Mouse (Mus musculus) intestine, embryonic 14.5 days (tissue): ENCODE data around the gene Plppr1. TPM values are rescaled to one million over a fixed set of nuclear protein-coding genes. Genes with fewer than 3 reads are reported as not detected.
A peak's percentile ranks its signal among the peaks of the same experiment; 100 is the strongest.

Experiments
- ATAC-seq: fragments of 200-750 bp; cut with Nextera tagmentation; replicated peaks from 2 replicates; pipeline ENCODE4 v1.8.0; 2017; ENCODE audit warnings: low read depth, moderate number of reproducible peaks, moderate TSS enrichment, moderate library complexity; ENCODE audit not compliant: low FRiP score, low TSS enrichment
- DNase-seq: peaks from one replicate; pipeline ENCODE4 v3.0.0-alpha.2; 2018; ENCODE audit warnings: low spot score
- H3K27ac ChIP-seq: fragments of 300-500 bp; sonication (generic); 2 replicates; pipeline ENCODE4 v1.5.1; 2014; ENCODE audit warnings: low read depth, mild to moderate bottlenecking, control low read depth
- H3K27me3 ChIP-seq: fragments of 300-500 bp; sonication (generic); replicated peaks from 2 replicates; pipeline ENCODE4 v1.6.1; 2014; ENCODE audit warnings: low read length, control low read depth; ENCODE audit not compliant: control insufficient read depth, insufficient read depth
- H3K36me3 ChIP-seq: fragments of 300-500 bp; sonication (generic); 2 replicates; pipeline ENCODE4 v1.6.1; 2014; ENCODE audit warnings: low read length, control low read depth; ENCODE audit not compliant: control insufficient read depth, insufficient read depth
- H3K4me1 ChIP-seq: fragments of 300-500 bp; sonication (generic); replicated peaks from 2 replicates; pipeline ENCODE4 v1.6.1; 2014; ENCODE audit warnings: low read length, control low read depth, mixed read lengths; ENCODE audit not compliant: control insufficient read depth, insufficient read depth
- H3K4me2 ChIP-seq: fragments of 300-500 bp; sonication (generic); 2 replicates; pipeline ENCODE4 v1.6.1; 2014; ENCODE audit warnings: low read length
- H3K4me3 ChIP-seq: fragments of 300-500 bp; sonication (generic); 2 replicates; pipeline ENCODE4 v1.5.1; 2014; ENCODE audit warnings: low read depth, low read length, control low read depth, mixed read lengths
- H3K9ac ChIP-seq: fragments of 300-500 bp; sonication (generic); 2 replicates; pipeline ENCODE4 v1.6.1; 2014; ENCODE audit warnings: mild to moderate bottlenecking, low read length
- H3K9me3 ChIP-seq: fragments of 300-500 bp; sonication (generic); 2 replicates; pipeline ENCODE4 v1.6.1; 2016; ENCODE audit warnings: low read length, control low read depth; ENCODE audit not compliant: control insufficient read depth
- WGBS: fragments of 180-500 bp; shearing (Covaris S2); extraction: QIAGEN DNeasy Blood & Tissue Kit; methylation state at CpG from one replicate; pipeline ENCODE4 v1.1.7; 2014; 5-methylcytosine and 5-hydroxymethylcytosine counted together
- polyA plus RNA-seq: library from polyadenylated mRNA; unstranded; fragments of >200 nt; fragmentation: Nextera tagmentation; extraction: Ambion mirVana; gene quantifications from 2 replicates; pipeline ENCODE4 v1.2.1, GENCODE M21; 2014

Gene Plppr1
- 1.3 and 2.3 TPM in 2 replicates for polyA plus RNA-seq

DNA sequence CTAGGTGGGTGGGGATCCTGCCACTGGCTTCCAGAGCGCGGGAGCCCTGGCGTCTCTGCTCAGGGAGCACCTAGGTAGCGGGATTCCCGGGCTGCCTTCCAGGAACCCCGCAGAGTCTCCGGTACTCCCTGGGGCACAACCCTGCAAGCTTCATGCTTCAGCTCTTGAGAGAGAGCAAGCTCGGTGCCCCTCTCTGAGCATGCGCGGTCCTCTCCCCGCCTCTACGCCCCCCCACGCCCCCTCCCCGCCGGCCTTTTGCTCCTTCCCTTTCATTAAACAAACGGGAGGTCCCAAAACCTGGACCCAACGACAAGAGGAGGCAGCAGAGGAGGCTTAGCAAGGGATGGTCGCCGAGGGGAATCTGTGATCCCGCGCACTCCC is at the start of gene Plppr1:
TSS of gene Plppr1 (plus strand) at position 253 of the 381 bp plus-strand sequence.
- no peak within 1 kb of the TSS for H3K27ac ChIP-seq
- peak within 1 kb of the TSS; percentile 99 for H3K4me2 ChIP-seq
- H3K9me3 ChIP-seq: no peaks in the 10 kb centered on the region
- 0 out of 2 replicates have a peak, but pooled peaks cover 8% of the 10 kb centered on the region for H3K27me3 ChIP-seq
- peaks cover 8% of the 10 kb centered on the region; the same call in 1 of the 2 replicates for H3K4me1 ChIP-seq
- H3K4me3 ChIP-seq: peak within 1 kb of the TSS; percentile 60
- DNase-seq (peak; percentile 88), ATAC-seq (peak; percentile 87)
- peak within 1 kb of the TSS; percentile 45 for H3K9ac ChIP-seq
- under 1% methylated on average over 20 of the region's 21 CpGs for WGBS
- no peaks in the 10 kb centered on the region for H3K36me3 ChIP-seq

DNA sequence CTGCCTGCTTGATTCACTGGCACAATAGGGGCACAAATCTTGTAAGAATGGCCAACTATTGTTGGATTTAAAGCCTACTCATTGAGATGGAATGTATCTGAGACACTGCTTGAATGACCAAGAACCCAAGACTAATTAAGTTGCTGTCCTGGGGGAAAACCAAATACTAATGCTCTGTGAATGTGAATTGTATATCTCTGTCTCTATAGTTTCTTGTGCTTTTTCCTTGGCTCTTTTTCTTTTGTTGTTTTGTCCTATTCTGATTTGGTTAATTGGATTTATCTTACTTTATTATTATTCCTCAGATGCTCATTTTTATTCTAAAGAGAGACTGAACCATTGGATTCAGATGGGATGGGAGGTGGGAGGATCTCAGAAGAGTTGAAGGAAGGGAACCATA is 42.4 kb upstream of the Plppr1 start:
- Histone ChIP-seq H3K4me2 (no peak overlapping the region), H3K9me3 (no peaks in the 10 kb centered on the region), H3K27ac (no peak overlapping the region), H3K4me3 (no peak overlapping the region), H3K36me3 (no peaks in the 10 kb centered on the region), H3K9ac (no peak overlapping the region), H3K27me3 (no peaks in the 10 kb centered on the region), H3K4me1 (no peaks in the 10 kb centered on the region)
- ATAC-seq (no peak), DNase-seq (no peak)

DNA sequence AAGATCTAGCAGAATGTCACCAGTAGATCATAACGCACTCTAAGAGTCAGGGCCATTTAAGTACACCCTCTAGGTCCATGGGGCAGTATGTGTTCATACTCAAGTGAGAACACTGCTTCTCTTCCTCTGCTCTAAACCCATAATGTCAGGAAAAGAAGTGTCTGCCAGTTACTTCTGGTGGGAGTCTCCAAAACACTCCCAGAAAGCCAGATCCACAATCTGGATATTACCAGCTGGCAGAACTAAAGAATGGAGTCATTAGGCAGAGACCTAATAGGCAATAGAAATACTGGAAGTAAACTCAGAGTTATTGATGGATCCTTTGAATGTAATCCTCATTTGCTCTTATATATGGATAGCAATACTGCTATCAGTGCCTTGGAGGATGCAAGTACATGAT is 35.9 kb upstream of the Plppr1 start:
- WGBS: 93% methylated on average over 1 of the region's 1 CpGs

DNA sequence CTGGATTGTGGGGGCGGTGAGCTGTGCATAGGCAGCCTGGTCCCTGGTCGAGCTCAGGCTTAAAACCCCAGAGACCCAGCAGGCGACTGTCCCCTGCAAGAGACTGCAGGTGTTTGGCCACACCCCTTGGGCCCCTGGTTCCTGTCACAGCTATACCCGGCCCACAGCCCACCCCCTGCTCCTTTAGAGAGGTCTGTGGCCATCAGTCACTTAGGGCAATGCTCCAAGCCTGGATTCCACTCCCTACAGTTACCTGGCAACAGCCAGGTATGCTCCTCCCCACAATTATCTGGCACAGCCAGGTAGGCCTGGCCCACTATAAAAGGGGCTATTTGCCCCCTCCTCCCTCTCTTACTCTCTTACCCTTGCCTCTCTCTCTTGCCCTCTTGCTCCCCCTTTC is 20.8 kb upstream of the Plppr1 start:
- Histone ChIP-seq H3K36me3 (no peaks in the 10 kb centered on the region), H3K4me1 (no peaks in the 10 kb centered on the region), H3K9ac (no peak overlapping the region), H3K27ac (no peak overlapping the region), H3K4me2 (no peak overlapping the region), H3K9me3 (no peaks in the 10 kb centered on the region), H3K4me3 (no peak overlapping the region), H3K27me3 (no peaks in the 10 kb centered on the region)
- WGBS: 54% methylated on average over 4 of the region's 4 CpGs
- no peak for ATAC-seq
- no peak for DNase-seq

More for the DNA sequence above, 35.9 kb upstream of the Plppr1 start:
- H3K27ac ChIP-seq: no peak overlapping the region
- no peaks in the 10 kb centered on the region for H3K4me1 ChIP-seq
- H3K9me3 ChIP-seq: no peaks in the 10 kb centered on the region
- no peaks in the 10 kb centered on the region for H3K36me3 ChIP-seq
- no peak overlapping the region for H3K9ac ChIP-seq
- DNase-seq (no peak), ATAC-seq (no peak)
- H3K27me3 ChIP-seq: no peaks in the 10 kb centered on the region
- no peak overlapping the region for H3K4me2 ChIP-seq
- no peak overlapping the region for H3K4me3 ChIP-seq

DNA sequence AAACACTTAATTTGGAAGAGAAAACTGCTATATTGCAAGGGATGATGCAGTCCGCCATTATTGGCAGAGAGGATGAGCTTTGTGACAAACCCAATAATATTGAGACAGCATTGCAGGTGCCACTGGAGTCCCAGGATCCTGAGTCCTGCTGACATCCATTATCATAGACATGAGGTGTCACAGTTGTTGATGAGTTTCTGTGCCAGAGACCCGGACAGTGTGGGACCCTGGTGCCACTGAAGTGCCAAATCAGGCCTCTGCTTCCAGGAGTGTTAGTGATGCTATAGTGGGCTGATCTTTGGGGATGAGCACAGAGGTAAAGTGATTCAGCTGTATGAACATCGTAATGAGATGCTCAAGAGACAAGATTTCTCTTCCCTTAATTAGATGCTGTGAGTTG is 19.2 kb upstream of the Plppr1 start:
- H3K36me3 ChIP-seq: no peaks in the 10 kb centered on the region
- H3K27ac ChIP-seq: no peak overlapping the region
- 86% methylated on average over 3 of the region's 3 CpGs for WGBS
- H3K4me2 ChIP-seq: no peak overlapping the region
- H3K4me3 ChIP-seq: no peak overlapping the region
- no peak overlapping the region for H3K9ac ChIP-seq
- H3K9me3 ChIP-seq: no peaks in the 10 kb centered on the region
- no peak for DNase-seq
- ATAC-seq: no peak
- no peaks in the 10 kb centered on the region for H3K4me1 ChIP-seq
- no peaks in the 10 kb centered on the region for H3K27me3 ChIP-seq

DNA sequence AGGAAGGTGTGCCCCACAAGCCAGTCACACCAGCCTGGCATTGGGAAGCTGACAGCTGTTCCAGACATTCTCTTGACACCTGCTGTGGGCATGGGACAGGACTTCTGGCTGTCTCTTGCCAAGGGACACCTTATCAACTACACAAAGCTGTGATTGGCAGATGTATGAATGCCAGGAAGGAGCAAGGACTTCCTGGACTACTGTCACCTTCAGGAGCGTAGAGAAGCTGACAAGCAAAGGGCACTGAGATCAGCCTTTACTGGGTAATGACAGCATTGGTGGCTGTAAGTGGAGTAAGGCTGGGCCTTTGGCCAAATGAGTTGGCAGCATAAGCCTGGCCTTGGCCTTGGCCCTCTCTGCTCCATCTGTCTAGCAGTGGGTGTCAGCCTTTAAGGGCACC is 17.4 kb upstream of the Plppr1 start:
- Histone ChIP-seq H3K27me3 (no peaks in the 10 kb centered on the region), H3K4me3 (no peak overlapping the region), H3K36me3 (no peaks in the 10 kb centered on the region), H3K4me1 (no peaks in the 10 kb centered on the region), H3K27ac (no peak overlapping the region), H3K9ac (no peak overlapping the region), H3K4me2 (no peak overlapping the region), H3K9me3 (no peaks in the 10 kb centered on the region)
- DNase-seq: no peak
- no peak for ATAC-seq
- WGBS: 86% methylated on average over 1 of the region's 1 CpGs

DNA sequence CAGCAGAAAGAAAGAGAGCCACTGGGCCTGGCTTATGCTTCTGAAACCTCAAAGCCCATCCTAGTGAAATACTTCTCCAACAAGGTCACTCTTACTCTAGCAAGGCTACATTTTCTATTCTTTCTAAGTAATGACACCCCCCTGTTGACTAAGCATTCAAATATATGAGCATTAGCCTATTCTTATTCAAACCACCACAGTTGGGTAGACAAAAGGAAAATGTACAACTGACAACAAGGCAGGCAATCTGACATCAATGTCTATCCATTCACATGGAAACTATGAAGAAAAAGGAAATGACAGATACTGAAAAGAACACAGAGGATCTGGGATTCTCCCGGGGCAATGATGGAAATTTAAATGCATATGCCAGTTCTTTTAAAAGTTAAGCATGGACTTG is 8.4 kb upstream of the Plppr1 start:
- Histone ChIP-seq H3K36me3 (no peaks in the 10 kb centered on the region), H3K27me3 (no peaks in the 10 kb centered on the region), H3K4me1 (no peaks in the 10 kb centered on the region), H3K9me3 (no peaks in the 10 kb centered on the region), H3K9ac (no peak overlapping the region), H3K4me2 (no peak overlapping the region), H3K4me3 (no peak overlapping the region), H3K27ac (no peak overlapping the region)
- DNase-seq: no peak
- no peak for ATAC-seq
- WGBS: 98% methylated on average over 1 of the region's 1 CpGs

DNA sequence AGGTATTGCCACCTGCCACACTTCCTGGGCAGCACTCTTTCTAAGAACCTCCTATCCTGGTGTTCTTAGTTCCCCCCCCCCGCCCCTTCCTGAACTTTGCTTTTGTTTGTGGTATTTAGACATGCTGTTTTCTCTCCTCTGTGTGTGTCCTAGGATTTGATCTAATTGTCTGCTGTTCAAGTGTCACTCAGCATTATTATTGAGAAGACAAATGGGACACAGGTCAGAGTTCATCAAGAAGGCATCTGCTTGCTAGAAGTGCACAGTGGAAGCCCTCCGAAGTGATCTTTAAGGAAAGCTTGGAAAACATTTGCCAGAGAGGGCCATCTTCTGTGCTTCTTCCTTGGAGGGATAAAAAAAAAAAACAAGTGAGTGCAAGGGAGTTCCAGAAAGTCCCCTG is 1.2 kb upstream of the Plppr1 start:
- H3K4me2 ChIP-seq: no peak overlapping the region
- 54% methylated on average over 2 of the region's 2 CpGs for WGBS
- no peak for ATAC-seq
- no peaks in the 10 kb centered on the region for H3K9me3 ChIP-seq
- H3K27me3 ChIP-seq: 0 out of 2 replicates have a peak, but pooled peaks cover 8% of the 10 kb centered on the region
- DNase-seq: no peak
- peaks cover 8% of the 10 kb centered on the region; the same call in 1 of the 2 replicates for H3K4me1 ChIP-seq
- H3K27ac ChIP-seq: no peak overlapping the region
- no peak overlapping the region for H3K4me3 ChIP-seq
- no peak overlapping the region for H3K9ac ChIP-seq
- no peaks in the 10 kb centered on the region for H3K36me3 ChIP-seq

DNA sequence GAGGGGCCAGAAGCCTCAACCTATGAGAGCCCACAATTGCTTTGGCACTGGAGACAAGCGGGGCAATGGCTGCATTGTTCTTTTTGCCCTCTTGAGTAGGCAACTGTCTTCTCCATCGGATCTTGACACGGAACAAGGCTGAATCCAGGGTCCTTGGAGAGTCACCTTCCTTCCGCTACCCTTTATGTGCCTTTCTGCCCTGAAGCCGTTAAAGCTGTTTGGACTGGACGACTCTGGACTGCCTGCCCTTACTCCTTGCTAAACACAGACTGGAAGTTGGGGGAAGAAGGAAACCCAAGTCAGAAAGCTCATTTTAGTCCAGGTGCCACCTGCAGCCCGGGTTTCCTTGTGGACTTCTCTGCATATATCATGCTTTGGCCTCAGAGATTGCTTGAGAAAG is 516 bp upstream of the Plppr1 start:
- H3K9me3 ChIP-seq: no peaks in the 10 kb centered on the region
- ATAC-seq (peak; percentile 29; the same call in 1 of the 2 replicates), DNase-seq (no peak)
- H3K4me2 ChIP-seq: peak overlapping the region; percentile 99
- 0 out of 2 replicates have a peak, but pooled peaks cover 8% of the 10 kb centered on the region for H3K27me3 ChIP-seq
- H3K4me3 ChIP-seq: peak overlapping the region; percentile 60
- H3K27ac ChIP-seq: no peak overlapping the region
- 9% methylated on average over 7 of the region's 7 CpGs for WGBS
- H3K4me1 ChIP-seq: peaks cover 8% of the 10 kb centered on the region; the same call in 1 of the 2 replicates
- H3K36me3 ChIP-seq: no peaks in the 10 kb centered on the region
- peak overlapping the region; percentile 45 for H3K9ac ChIP-seq
